ENCODE assay signal across 10 mouse cellular contexts in genomic region chr10:80962051-80962472, GRCm38 (mm10). TPM values are rescaled to one million over a fixed set of nuclear protein-coding genes. Genes with fewer than 3 reads are reported as not detected.
A peak's percentile ranks its signal among the peaks of the same experiment; 100 is the strongest.
DNase-seq lines count a peak whose midpoint lies in the region; ATAC-seq and TF ChIP-seq lines count a peak whose summit lies in the region.
"Had no signal": no experiment of that assay in that cellular context is flagged by ENCODE, and none has a peak within 500 bp of the region (broad histone marks: within the 10 kb centered on the region; RNA-seq: fewer than 3 reads in every experiment).

No protein-coding gene starts in this region.

- TF ChIP-seq POLR2A in embryonic fibroblast, embryonic 13.5 days (IDR thresholded peaks at IDR 0.05; ENCODE audit: low read depth, low read length), result no peak
- TF ChIP-seq POLR2A in small intestine, adult 2 months (IDR thresholded peaks at IDR 0.05; ENCODE audit: low read depth, low read length), result no peak

- TF ChIP-seq CTCF in kidney, postnatal 0 days (IDR thresholded peaks at IDR 0.05; ENCODE audit: low read depth), result no peak
- TF ChIP-seq CTCF in embryonic fibroblast, embryonic 13.5 days (IDR thresholded peaks at IDR 0.05; ENCODE audit: borderline replicate concordance, insufficient read depth, low read length), result no peak
- no peak for TF ChIP-seq CTCF in small intestine, adult 2 months (IDR thresholded peaks at IDR 0.05; ENCODE audit: extremely low read depth, insufficient read length, insufficient replicate concordance, low read depth, low read length)

- DNase-seq in kidney, postnatal 0 days (ENCODE audit: low spot score), result no peak
- no peak for DNase-seq in kidney, postnatal 14 days
- no peak for DNase-seq in thymus, adult 18-20 months
- no peak for DNase-seq in natural killer cell, adult 2 months (ENCODE audit: low spot score in 2 of 2)
- no peak for DNase-seq in gastrocnemius, postnatal 36 days
- DNase-seq: embryo, embryonic 11 days had no signal

- H3K4me3 ChIP-seq in kidney, postnatal 0 days (replicated peaks; ENCODE audit: low read depth, low read length), result no peak overlapping the region
- H3K4me3 ChIP-seq in embryonic fibroblast, embryonic 13.5 days (ENCODE audit: insufficient read depth, low read length), result no peak overlapping the region
- H3K4me3 ChIP-seq in limb, embryonic 12.5 days (replicated peaks), result no peak overlapping the region
- H3K4me3 ChIP-seq in small intestine, adult 2 months (ENCODE audit: low read depth, low read length), result no peak overlapping the region
- H3K4me3 ChIP-seq: hindbrain, embryonic 12.5 days had no signal

- WGBS in kidney, postnatal 0 days, result 48% methylated on average over 10 of the region's 10 CpGs
- WGBS in limb, embryonic 12.5 days, result 55% methylated on average over 10 of the region's 10 CpGs
- WGBS in small intestine, adult 2 months, result 68% methylated on average over 10 of the region's 10 CpGs

- 0 out of 2 replicates have a peak, but pooled peaks have one; percentile 23 for ATAC-seq in kidney, postnatal 0 days (replicated peaks; ENCODE audit: low FRiP score, low read depth)
- no peak for ATAC-seq in limb, embryonic 12.5 days (ENCODE audit: insufficient number of reproducible peaks, insufficient read depth, low FRiP score, low TSS enrichment, low read depth)

- H3K9ac ChIP-seq in kidney, postnatal 0 days (ENCODE audit: low read depth, low read length), result no peak overlapping the region
- H3K9ac ChIP-seq in limb, embryonic 12.5 days (replicated peaks), result no peak overlapping the region

- H3K4me1 ChIP-seq in kidney, postnatal 0 days (replicated peaks; ENCODE audit: insufficient read depth, low read length), result peaks cover 7% of the 10 kb centered on the region; the same call in 1 of the 2 replicates
- peaks cover 9% of the 10 kb centered on the region; the same call in 1 of the 2 replicates for H3K4me1 ChIP-seq in embryonic fibroblast, embryonic 13.5 days (ENCODE audit: control insufficient read depth, insufficient read depth, low read length)
- peaks cover 39% of the 10 kb centered on the region for H3K4me1 ChIP-seq in limb, embryonic 12.5 days (replicated peaks)
- H3K4me1 ChIP-seq in small intestine, adult 2 months (ENCODE audit: control insufficient read depth, insufficient read depth, insufficient read length, low read length), result peaks cover 18% of the 10 kb centered on the region

- H3K4me2 ChIP-seq in kidney, postnatal 0 days (ENCODE audit: low read length), result no peak overlapping the region
- no peak overlapping the region for H3K4me2 ChIP-seq in limb, embryonic 12.5 days
- H3K4me2 ChIP-seq: hindbrain, embryonic 12.5 days had no signal

- no peaks in the 10 kb centered on the region for H3K27me3 ChIP-seq in kidney, postnatal 0 days (ENCODE audit: insufficient read depth, low read length)
- H3K27me3 ChIP-seq in limb, embryonic 12.5 days, result no peaks in the 10 kb centered on the region
- no peaks in the 10 kb centered on the region for H3K27me3 ChIP-seq in small intestine, adult 2 months (ENCODE audit: control insufficient read depth, insufficient read depth, low read length)
- H3K27me3 ChIP-seq: hindbrain, embryonic 12.5 days had no signal

- no peaks in the 10 kb centered on the region for H3K36me3 ChIP-seq in kidney, postnatal 0 days (ENCODE audit: insufficient read depth, low read length)
- H3K36me3 ChIP-seq in limb, embryonic 12.5 days, result no peaks in the 10 kb centered on the region
- H3K36me3 ChIP-seq in small intestine, adult 2 months (ENCODE audit: control insufficient read depth, insufficient read depth, low read length), result no peaks in the 10 kb centered on the region
- H3K36me3 ChIP-seq: hindbrain, embryonic 12.5 days had no signal

- peak overlapping the region; percentile 61; the same call in 1 of the 2 replicates for H3K27ac ChIP-seq in kidney, postnatal 0 days
- H3K27ac ChIP-seq in embryonic fibroblast, embryonic 13.5 days (ENCODE audit: insufficient read depth, low read length), result peak overlapping the region; percentile 81
- H3K27ac ChIP-seq in limb, embryonic 12.5 days, result peak overlapping the region; percentile 79
- peak overlapping the region; percentile 25 for H3K27ac ChIP-seq in small intestine, adult 2 months (ENCODE audit: insufficient read depth, low read depth, low read length)

- H3K9me3 ChIP-seq in kidney, postnatal 0 days (replicated peaks; ENCODE audit: low read length), result no peaks in the 10 kb centered on the region
- no peaks in the 10 kb centered on the region for H3K9me3 ChIP-seq in limb, embryonic 12.5 days
- H3K9me3 ChIP-seq: hindbrain, embryonic 12.5 days had no signal

- intact Hi-C loops in gastrocnemius, postnatal 36 days (cut with DNase I), result no loop called here

RNA-seq across cellular contexts. Expression of gene Gadd45b, which starts 32.2 kb away (rescaled TPM):
- 17.4 and 20.8 TPM in 2 replicates for polyA plus RNA-seq in kidney, postnatal 0 days (2015; fragmentation: Nextera tagmentation; extraction: Ambion mirVana)
- 38.3 and 45.7 TPM in 2 replicates for polyA plus RNA-seq in embryonic fibroblast, embryonic 13.5 days (2011; ENCODE audit: insufficient read length, low read depth, missing spikeins)
- 19.4 and 20.6 TPM in 2 replicates for polyA plus RNA-seq in limb, embryonic 12.5 days (2016; fragmentation: Nextera tagmentation; extraction: Ambion mirVana)
- polyA plus RNA-seq in small intestine, adult 2 months (2012; rRNA removed), result 16.2 and 29.7 TPM in 2 replicates
- 10 to 100 TPM; 26.7 to 31.7 TPM for total RNA-seq in gastrocnemius, postnatal 36 days (2021)

RNA-seq across cellular contexts. Expression of gene Lmnb2, which starts 44.0 kb away (rescaled TPM):
- 21.9 and 26.0 TPM in 2 replicates for polyA plus RNA-seq in kidney, postnatal 0 days (2015; fragmentation: Nextera tagmentation; extraction: Ambion mirVana)
- polyA plus RNA-seq in embryonic fibroblast, embryonic 13.5 days (2011; ENCODE audit: insufficient read length, low read depth, missing spikeins), result 14.1 and 14.7 TPM in 2 replicates
- 74.8 and 75.2 TPM in 2 replicates for polyA plus RNA-seq in limb, embryonic 12.5 days (2016; fragmentation: Nextera tagmentation; extraction: Ambion mirVana)
- polyA plus RNA-seq in small intestine, adult 2 months (2012; rRNA removed), result 14.5 and 29.2 TPM in 2 replicates
- total RNA-seq in gastrocnemius, postnatal 36 days (2021), result 1 to 10 TPM; 2.6 to 3.1 TPM

RNA-seq across cellular contexts. Expression of gene Gng7, which starts 52.7 kb away (rescaled TPM):
- polyA plus RNA-seq in kidney, postnatal 0 days (2015; fragmentation: Nextera tagmentation; extraction: Ambion mirVana), result 3.4 TPM in 2 replicates
- 5.3 and 5.4 TPM in 2 replicates for polyA plus RNA-seq in embryonic fibroblast, embryonic 13.5 days (2011; ENCODE audit: insufficient read length, low read depth, missing spikeins)
- polyA plus RNA-seq in limb, embryonic 12.5 days (2016; fragmentation: Nextera tagmentation; extraction: Ambion mirVana), result 6.2 and 6.4 TPM in 2 replicates
- 0.44 and 0.74 TPM in 2 replicates for polyA plus RNA-seq in small intestine, adult 2 months (2012; rRNA removed)
- total RNA-seq in gastrocnemius, postnatal 36 days (2021), result under 1 TPM; 0.57 to 0.64 TPM

Comparison
In these comparisons a context has a peak if more than half of its experiments do, and no peak if none do; other contexts are left out.
1. H3K27ac ChIP-seq: peak in every context shown above with its lines; median percentile 81 in embryonic fibroblast, embryonic 13.5 days; 79 in limb, embryonic 12.5 days; 61 in kidney, postnatal 0 days; 25 in small intestine, adult 2 months.